Mouse (Mus musculus): Measurements from ENCODE around the gene Nap1l1. TPM values are rescaled to one million over a fixed set of nuclear protein-coding genes. Genes with fewer than 3 reads are reported as not detected.

The Nap1l1 gene
- total and polyA plus RNA-seq, 3 experiments, result 199 to 541 (median 370) TPM

GRCm38 (mm10) chr10:111506926-111507459, 34.0 kb downstream of the Nap1l1 start:
- no peaks in the 10 kb centered on the region for H3K27me3 ChIP-seq (ENCODE audit: insufficient read depth, low read length)
- TF ChIP-seq TAL1 (conservative IDR thresholded peaks at IDR 0.05; ENCODE audit: low read depth, low read length) (no peak), POLR2AphosphoS5 (IDR thresholded peaks at IDR 0.05; ENCODE audit: insufficient replicate concordance, low read depth, low read length) (no peak), GATA2 (IDR thresholded peaks at IDR 0.05; ENCODE audit: borderline replicate concordance, low read depth, low read length) (no peak), GATA1 (IDR thresholded peaks at IDR 0.05; ENCODE audit: borderline replicate concordance, low read length) (no peak), CTCF (IDR thresholded peaks at IDR 0.05; ENCODE audit: low read depth, low read length) (no peak)
- H3K4me3 ChIP-seq (ENCODE audit: low read depth, low read length), result peak overlapping the region; percentile 94
- DNase-seq (ENCODE audit: low spot score), result peak; percentile 26
- H3K9me3 ChIP-seq (replicated peaks), result no peaks in the 10 kb centered on the region
- no peak for ATAC-seq (ENCODE audit: extremely low read depth, insufficient number of reproducible peaks, low FRiP score, poor library complexity, severe bottlenecking)
- peaks cover 52% of the 10 kb centered on the region for H3K4me1 ChIP-seq (ENCODE audit: insufficient read depth, low read depth, low read length)
- peaks cover 7% of the 10 kb centered on the region for H3K36me3 ChIP-seq (replicated peaks)

- Histone ChIP-seq H3K27me3 (ENCODE audit: insufficient read depth, low read length) (no peaks in the 10 kb centered on the region), H3K9me3 (replicated peaks) (no peaks in the 10 kb centered on the region), H3K4me3 (ENCODE audit: low read depth, low read length) (peak overlapping the region; percentile 94), H3K4me1 (ENCODE audit: insufficient read depth, low read depth, low read length) (peaks cover 52% of the 10 kb centered on the region), H3K36me3 (replicated peaks) (peaks cover 7% of the 10 kb centered on the region)
- ATAC-seq (ENCODE audit: extremely low read depth, insufficient number of reproducible peaks, low FRiP score, poor library complexity, severe bottlenecking) (no peak), DNase-seq (ENCODE audit: low spot score) (peak; percentile 51)
- TF ChIP-seq GATA1 (IDR thresholded peaks at IDR 0.05; ENCODE audit: borderline replicate concordance, low read length), result no peak
- TF ChIP-seq POLR2AphosphoS5 (IDR thresholded peaks at IDR 0.05; ENCODE audit: insufficient replicate concordance, low read depth, low read length), result no peak
- TF ChIP-seq TAL1 (conservative IDR thresholded peaks at IDR 0.05; ENCODE audit: low read depth, low read length), result no peak
- no peak for TF ChIP-seq CTCF (IDR thresholded peaks at IDR 0.05; ENCODE audit: low read depth, low read length)
- TF ChIP-seq GATA2 (IDR thresholded peaks at IDR 0.05; ENCODE audit: borderline replicate concordance, low read depth, low read length), result no peak
These were observed 34.6 kb downstream of the Nap1l1 start for GRCm38 (mm10) chr10:111507460-111508211.

- Histone ChIP-seq H3K4me1 (ENCODE audit: insufficient read depth, low read depth, low read length) (peaks cover 50% of the 10 kb centered on the region), H3K27me3 (ENCODE audit: insufficient read depth, low read length) (no peaks in the 10 kb centered on the region), H3K36me3 (replicated peaks) (peaks cover 7% of the 10 kb centered on the region), H3K9me3 (replicated peaks) (no peaks in the 10 kb centered on the region), H3K4me3 (ENCODE audit: low read depth, low read length) (peak overlapping the region; percentile 94; the same call in 1 of the 2 replicates)
- no peak for DNase-seq (ENCODE audit: low spot score)
- no peak for ATAC-seq (ENCODE audit: extremely low read depth, insufficient number of reproducible peaks, low FRiP score, poor library complexity, severe bottlenecking)
- TF ChIP-seq TAL1 (conservative IDR thresholded peaks at IDR 0.05; ENCODE audit: low read depth, low read length) (no peak), GATA1 (IDR thresholded peaks at IDR 0.05; ENCODE audit: borderline replicate concordance, low read length) (no peak), GATA2 (IDR thresholded peaks at IDR 0.05; ENCODE audit: borderline replicate concordance, low read depth, low read length) (no peak), POLR2AphosphoS5 (IDR thresholded peaks at IDR 0.05; ENCODE audit: insufficient replicate concordance, low read depth, low read length) (no peak), CTCF (IDR thresholded peaks at IDR 0.05; ENCODE audit: low read depth, low read length) (no peak)
These were observed 35.5 kb downstream of the Nap1l1 start for GRCm38 (mm10) chr10:111508324-111509080.

DNA sequence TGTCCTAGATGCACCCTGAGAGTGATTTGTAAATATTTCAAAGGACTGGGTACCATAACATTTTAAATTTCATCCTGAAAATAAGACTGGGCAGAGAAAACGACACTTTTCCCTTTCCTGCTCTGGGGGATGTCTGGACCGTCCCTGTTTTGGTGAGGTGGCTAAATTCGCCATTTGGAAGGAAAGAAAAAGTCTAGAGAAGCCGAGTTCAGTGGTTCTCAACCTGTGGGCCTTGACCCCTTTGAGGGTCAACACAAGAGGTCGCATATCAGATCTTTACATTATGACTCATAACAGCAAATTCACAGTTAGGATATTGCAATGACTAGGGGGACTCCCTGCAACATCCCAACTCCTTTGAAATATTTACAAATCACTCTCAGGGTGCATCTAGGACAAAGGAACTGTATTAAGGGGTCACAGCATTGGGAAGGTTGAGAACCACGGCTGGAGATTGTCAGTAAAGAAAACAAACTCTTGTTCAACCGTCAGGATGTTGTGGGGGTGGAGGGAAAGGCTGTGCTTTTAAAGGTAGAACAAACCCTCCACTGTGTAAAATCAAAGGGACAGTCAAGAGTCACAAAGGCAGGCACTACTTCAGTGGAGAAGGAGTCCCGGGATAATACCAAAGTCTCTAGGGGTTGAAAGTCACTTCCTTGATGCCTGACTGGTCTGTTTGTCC, 36.2 kb downstream of the Nap1l1 start:
- Histone ChIP-seq H3K4me1 (ENCODE audit: insufficient read depth, low read depth, low read length) (peaks cover 46% of the 10 kb centered on the region), H3K36me3 (replicated peaks) (peaks cover 7% of the 10 kb centered on the region), H3K9me3 (replicated peaks) (no peaks in the 10 kb centered on the region), H3K27me3 (ENCODE audit: insufficient read depth, low read length) (no peaks in the 10 kb centered on the region), H3K4me3 (ENCODE audit: low read depth, low read length) (peak overlapping the region; percentile 54; the same call in 1 of the 2 replicates)
- DNase-seq (ENCODE audit: low spot score) (no peak), ATAC-seq (ENCODE audit: extremely low read depth, insufficient number of reproducible peaks, low FRiP score, poor library complexity, severe bottlenecking) (no peak)
- no peak for TF ChIP-seq TAL1 (conservative IDR thresholded peaks at IDR 0.05; ENCODE audit: low read depth, low read length)
- no peak for TF ChIP-seq GATA2 (IDR thresholded peaks at IDR 0.05; ENCODE audit: borderline replicate concordance, low read depth, low read length)
- no peak for TF ChIP-seq GATA1 (IDR thresholded peaks at IDR 0.05; ENCODE audit: borderline replicate concordance, low read length)
- no peak for TF ChIP-seq CTCF (IDR thresholded peaks at IDR 0.05; ENCODE audit: low read depth, low read length)
- no peak for TF ChIP-seq POLR2AphosphoS5 (IDR thresholded peaks at IDR 0.05; ENCODE audit: insufficient replicate concordance, low read depth, low read length)

- Histone ChIP-seq H3K36me3 (replicated peaks) (peaks cover 7% of the 10 kb centered on the region), H3K4me3 (ENCODE audit: low read depth, low read length) (no peak overlapping the region), H3K4me1 (ENCODE audit: insufficient read depth, low read depth, low read length) (peaks cover 48% of the 10 kb centered on the region), H3K9me3 (replicated peaks) (no peaks in the 10 kb centered on the region), H3K27me3 (ENCODE audit: insufficient read depth, low read length) (no peaks in the 10 kb centered on the region; the same call in 1 of the 2 replicates)
- DNase-seq (ENCODE audit: low spot score), result no peak
- no peak for ATAC-seq (ENCODE audit: extremely low read depth, insufficient number of reproducible peaks, low FRiP score, poor library complexity, severe bottlenecking)
- TF ChIP-seq TAL1 (conservative IDR thresholded peaks at IDR 0.05; ENCODE audit: low read depth, low read length) (no peak), CTCF (IDR thresholded peaks at IDR 0.05; ENCODE audit: low read depth, low read length) (no peak), POLR2AphosphoS5 (IDR thresholded peaks at IDR 0.05; ENCODE audit: insufficient replicate concordance, low read depth, low read length) (no peak), GATA1 (IDR thresholded peaks at IDR 0.05; ENCODE audit: borderline replicate concordance, low read length) (no peak), GATA2 (IDR thresholded peaks at IDR 0.05; ENCODE audit: borderline replicate concordance, low read depth, low read length) (no peak)
These were observed 37.0 kb downstream of the Nap1l1 start for GRCm38 (mm10) chr10:111509981-111510380.

Data from G1E (cell line).